Mouse (Mus musculus) midbrain, embryonic 13.5 days (tissue): ENCODE data around the gene Hgd. TPM values are rescaled to one million over a fixed set of nuclear protein-coding genes. Genes with fewer than 3 reads are reported as not detected.

Source experiments
- ATAC-seq: fragments of 200-750 bp; cut with Nextera tagmentation; 2 replicates; pipeline ENCODE4 v1.8.0; 2017; ENCODE audit warnings: mild to moderate bottlenecking, moderate TSS enrichment, moderate library complexity
- H3K27ac ChIP-seq: fragments of 300-500 bp; sonication (generic); 2 replicates; pipeline ENCODE4 v1.5.1; 2015; ENCODE audit warnings: inconsistent platforms, mild to moderate bottlenecking, moderate library complexity
- H3K27me3 ChIP-seq: fragments of 300-500 bp; sonication (generic); 2 replicates; pipeline ENCODE4 v1.6.1; 2015; ENCODE audit warnings: mild to moderate bottlenecking, inconsistent platforms
- H3K36me3 ChIP-seq: fragments of 300-500 bp; sonication (generic); 2 replicates; pipeline ENCODE4 v1.6.1; 2015; ENCODE audit warnings: mild to moderate bottlenecking, inconsistent platforms
- H3K4me1 ChIP-seq: fragments of 300-500 bp; sonication (generic); replicated peaks from 2 replicates; pipeline ENCODE4 v1.6.1; 2015; ENCODE audit warnings: inconsistent platforms
- H3K4me2 ChIP-seq: fragments of 300-500 bp; sonication (generic); replicated peaks from 2 replicates; pipeline ENCODE4 v1.6.1; 2015; ENCODE audit warnings: moderate library complexity, mild to moderate bottlenecking, inconsistent platforms
- H3K4me3 ChIP-seq: fragments of 300-500 bp; sonication (generic); replicated peaks from 2 replicates; pipeline ENCODE4 v1.5.1; 2015; ENCODE audit warnings: mild to moderate bottlenecking, inconsistent platforms
- H3K9ac ChIP-seq: fragments of 300-500 bp; sonication (generic); replicated peaks from 2 replicates; pipeline ENCODE4 v1.6.1; 2015; ENCODE audit warnings: mild to moderate bottlenecking, inconsistent platforms
- H3K9me3 ChIP-seq: fragments of 300-500 bp; sonication (generic); 2 replicates; pipeline ENCODE4 v1.6.1; 2016; ENCODE audit warnings: mild to moderate bottlenecking, inconsistent platforms
- WGBS: fragments of 180-500 bp; shearing (Covaris S2); methylation state at CpG from one replicate; pipeline ENCODE4 v1.1.7; 2015; 5-methylcytosine and 5-hydroxymethylcytosine counted together
- polyA plus RNA-seq: library from polyadenylated mRNA; unstranded; fragments of >200 nt; fragmentation: Nextera tagmentation; extraction: Ambion mirVana; gene quantifications from 2 replicates; pipeline ENCODE4 v1.2.1, GENCODE M21; 2015

Gene Hgd
- polyA plus RNA-seq, 1 experiment from 2014 or later: 0.17 TPM

DNA sequence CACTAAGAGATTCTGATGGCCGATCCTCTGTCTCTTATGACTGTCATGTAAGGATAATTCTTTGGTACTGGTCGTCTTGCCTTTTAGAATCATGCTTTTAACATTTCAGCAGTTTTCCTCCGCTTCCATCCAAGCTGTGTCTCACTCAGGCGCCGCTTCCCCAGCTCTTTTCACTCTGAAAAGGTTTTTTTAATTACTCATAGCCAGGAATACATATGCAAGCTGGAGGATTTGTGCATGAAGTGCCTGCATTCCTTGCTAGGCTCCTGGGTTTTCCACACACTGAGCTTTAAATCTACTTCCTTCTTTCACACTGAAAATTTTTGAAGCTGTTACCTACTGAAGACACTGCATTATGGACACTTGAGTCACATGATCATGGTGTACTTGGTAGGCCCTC is 17.0 kb upstream of the Hgd start:
- no peak overlapping the region for H3K9ac ChIP-seq
- ATAC-seq: no peak
- no peaks in the 10 kb centered on the region for H3K9me3 ChIP-seq
- no peak overlapping the region for H3K4me3 ChIP-seq
- WGBS: 59% methylated on average over 5 of the region's 5 CpGs
- H3K4me2 ChIP-seq: no peak overlapping the region
- no peaks in the 10 kb centered on the region for H3K27me3 ChIP-seq
- peaks cover 25% of the 10 kb centered on the region for H3K4me1 ChIP-seq
- H3K36me3 ChIP-seq: peaks cover 11% of the 10 kb centered on the region
- H3K27ac ChIP-seq: no peak overlapping the region

DNA sequence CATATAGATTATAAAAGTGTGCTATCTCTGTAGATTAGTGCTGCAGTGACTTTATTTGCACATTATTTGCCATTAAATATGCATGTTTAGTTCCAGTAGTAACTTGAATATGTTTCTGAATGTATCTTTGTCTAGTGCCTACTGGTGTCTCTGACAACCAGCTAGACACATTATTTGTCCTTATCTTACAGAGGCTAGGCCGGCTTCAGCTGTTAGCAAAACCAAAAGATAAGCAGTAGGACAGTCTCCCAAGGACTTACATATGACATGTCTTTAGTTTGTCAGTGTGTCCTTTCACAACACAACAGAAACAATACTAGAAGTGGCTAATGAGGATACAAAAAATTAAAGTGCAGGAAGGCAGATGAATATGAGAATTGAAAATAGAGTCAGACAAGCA is 14.8 kb upstream of the Hgd start:
- no peaks in the 10 kb centered on the region for H3K36me3 ChIP-seq
- H3K27ac ChIP-seq: no peak overlapping the region
- no peak overlapping the region for H3K4me2 ChIP-seq
- WGBS: 90% methylated on average over 1 of the region's 1 CpGs
- H3K27me3 ChIP-seq: no peaks in the 10 kb centered on the region
- no peaks in the 10 kb centered on the region for H3K9me3 ChIP-seq
- no peak overlapping the region for H3K4me3 ChIP-seq
- ATAC-seq: no peak
- no peak overlapping the region for H3K9ac ChIP-seq
- H3K4me1 ChIP-seq: peaks cover 25% of the 10 kb centered on the region

DNA sequence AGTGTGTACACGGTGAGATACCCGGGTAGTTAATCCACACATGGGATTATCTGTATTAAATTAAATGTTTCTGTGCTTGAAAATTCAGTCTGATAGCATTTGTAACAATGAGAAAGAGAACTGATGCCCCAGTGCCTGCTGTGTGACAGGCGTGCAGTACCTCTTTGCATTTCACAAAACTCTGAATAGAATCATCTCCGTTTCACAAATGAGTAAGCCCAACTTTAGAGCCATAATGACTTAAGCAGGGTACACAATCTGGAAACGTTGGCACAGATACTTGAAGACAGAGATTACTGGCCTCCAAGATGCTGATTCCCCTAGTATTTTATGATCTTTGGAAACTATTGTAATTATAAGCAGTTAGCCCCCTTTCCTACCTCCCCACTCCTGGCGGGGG is 13.8 kb upstream of the Hgd start:
- H3K4me2 ChIP-seq: no peak overlapping the region
- ATAC-seq: no peak
- H3K4me1 ChIP-seq: peaks cover 30% of the 10 kb centered on the region
- no peak overlapping the region for H3K4me3 ChIP-seq
- no peak overlapping the region for H3K9ac ChIP-seq
- H3K27ac ChIP-seq: no peak overlapping the region
- H3K36me3 ChIP-seq: no peaks in the 10 kb centered on the region
- no peaks in the 10 kb centered on the region for H3K9me3 ChIP-seq
- H3K27me3 ChIP-seq: no peaks in the 10 kb centered on the region
- WGBS: 55% methylated on average over 6 of the region's 6 CpGs

GRCm38 (mm10) chr16:37567113-37568050 is 12.6 kb upstream of the Hgd start:
- WGBS: 62% methylated on average over 12 of the region's 12 CpGs
- H3K27ac ChIP-seq: no peak overlapping the region; the same call in 1 of the 2 replicates
- H3K4me2 ChIP-seq: no peak overlapping the region
- no peaks in the 10 kb centered on the region for H3K27me3 ChIP-seq
- no peaks in the 10 kb centered on the region for H3K9me3 ChIP-seq
- H3K4me3 ChIP-seq: no peak overlapping the region
- peak; percentile 65; the same call in 1 of the 2 replicates for ATAC-seq
- H3K9ac ChIP-seq: no peak overlapping the region
- peaks cover 32% of the 10 kb centered on the region for H3K4me1 ChIP-seq
- H3K36me3 ChIP-seq: no peaks in the 10 kb centered on the region

- Histone ChIP-seq H3K4me3 (no peak overlapping the region), H3K9me3 (0 out of 2 replicates have a peak, but pooled peaks cover 9% of the 10 kb centered on the region), H3K4me1 (peaks cover 21% of the 10 kb centered on the region), H3K27me3 (no peaks in the 10 kb centered on the region), H3K4me2 (no peak overlapping the region), H3K9ac (0 out of 2 replicates have a peak overlapping the region, but pooled peaks have one; percentile 14), H3K36me3 (peaks cover 4% of the 10 kb centered on the region), H3K27ac (no peak overlapping the region; the same call in 1 of the 2 replicates)
- 62% methylated on average over 3 of the region's 3 CpGs for WGBS
- ATAC-seq: no peak
These were observed 8.4 kb upstream of the Hgd start for GRCm38 (mm10) chr16:37571554-37571953.

DNA sequence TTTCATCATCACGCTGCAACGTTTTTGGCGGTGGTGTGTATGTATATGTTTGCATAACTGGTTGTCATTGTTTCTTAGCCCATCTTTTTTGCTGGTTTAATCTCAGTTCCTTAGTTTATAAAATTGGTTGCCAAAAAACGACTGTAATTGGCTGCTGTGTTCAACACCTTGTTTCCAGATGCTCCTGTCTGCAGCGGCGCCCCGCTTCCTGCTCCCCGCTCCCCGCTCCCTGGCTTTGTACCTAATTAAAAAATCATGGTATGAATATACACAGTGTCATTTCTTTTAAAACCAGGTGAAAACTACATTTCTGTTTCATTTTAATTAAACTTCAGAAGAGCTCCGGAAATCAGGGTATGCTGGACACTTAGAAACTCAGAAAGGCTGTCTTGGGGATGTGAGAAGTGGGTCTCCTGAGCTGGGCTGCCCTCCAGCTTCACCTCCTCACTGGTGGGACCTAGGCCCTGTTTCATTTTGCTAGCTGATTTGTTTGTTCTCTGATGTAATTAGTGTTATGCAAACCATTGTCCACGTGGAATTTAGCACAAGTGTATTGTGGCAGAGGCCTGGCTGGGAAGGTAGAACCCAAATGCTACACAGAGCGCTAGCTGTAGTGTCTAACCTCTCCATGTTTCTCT is 7.7 kb upstream of the Hgd start:
- H3K9ac ChIP-seq: no peak overlapping the region
- H3K36me3 ChIP-seq: peaks cover 4% of the 10 kb centered on the region
- H3K4me2 ChIP-seq: no peak overlapping the region
- no peak overlapping the region for H3K4me3 ChIP-seq
- no peaks in the 10 kb centered on the region for H3K27me3 ChIP-seq
- H3K9me3 ChIP-seq: 0 out of 2 replicates have a peak, but pooled peaks cover 9% of the 10 kb centered on the region
- H3K4me1 ChIP-seq: peaks cover 15% of the 10 kb centered on the region
- WGBS: 93% methylated on average over 12 of the region's 12 CpGs
- H3K27ac ChIP-seq: no peak overlapping the region
- no peak for ATAC-seq

DNA sequence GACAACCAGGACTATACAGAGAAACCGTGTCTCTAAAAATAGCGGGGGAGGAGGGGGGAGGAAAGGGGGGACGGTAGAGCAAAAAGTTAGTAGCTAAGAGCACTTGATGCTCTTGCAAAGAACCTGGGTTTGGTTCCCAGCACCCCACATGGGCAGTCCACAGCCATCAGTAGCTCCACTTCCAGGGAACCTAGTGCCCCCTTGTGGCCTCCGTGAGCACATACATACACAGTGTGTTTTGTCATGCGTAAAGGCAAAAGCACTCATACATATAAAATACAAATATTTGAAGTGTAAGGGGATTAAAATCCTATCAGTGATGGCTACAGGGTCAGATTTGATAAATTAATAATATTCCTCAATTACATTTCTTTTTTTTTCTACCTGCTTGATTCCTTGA is 6.9 kb upstream of the Hgd start:
- WGBS: 94% methylated on average over 5 of the region's 5 CpGs
- Histone ChIP-seq H3K27ac (no peak overlapping the region), H3K9ac (no peak overlapping the region), H3K4me2 (no peak overlapping the region), H3K27me3 (no peaks in the 10 kb centered on the region), H3K36me3 (peaks cover 4% of the 10 kb centered on the region), H3K4me1 (peaks cover 7% of the 10 kb centered on the region; the same call in 1 of the 2 replicates), H3K4me3 (no peak overlapping the region), H3K9me3 (0 out of 2 replicates have a peak, but pooled peaks cover 9% of the 10 kb centered on the region)
- ATAC-seq: no peak

GRCm38 (mm10) chr16:37575325-37575724 is 4.6 kb upstream of the Hgd start:
- H3K4me1 ChIP-seq: peaks cover 7% of the 10 kb centered on the region; the same call in 1 of the 2 replicates
- H3K27me3 ChIP-seq: no peaks in the 10 kb centered on the region
- no peak overlapping the region for H3K4me3 ChIP-seq
- ATAC-seq: no peak
- WGBS: 64% methylated on average over 3 of the region's 3 CpGs
- H3K9ac ChIP-seq: no peak overlapping the region
- peaks cover 4% of the 10 kb centered on the region for H3K36me3 ChIP-seq
- no peak overlapping the region for H3K27ac ChIP-seq
- H3K9me3 ChIP-seq: 0 out of 2 replicates have a peak, but pooled peaks cover 9% of the 10 kb centered on the region
- no peak overlapping the region for H3K4me2 ChIP-seq

DNA sequence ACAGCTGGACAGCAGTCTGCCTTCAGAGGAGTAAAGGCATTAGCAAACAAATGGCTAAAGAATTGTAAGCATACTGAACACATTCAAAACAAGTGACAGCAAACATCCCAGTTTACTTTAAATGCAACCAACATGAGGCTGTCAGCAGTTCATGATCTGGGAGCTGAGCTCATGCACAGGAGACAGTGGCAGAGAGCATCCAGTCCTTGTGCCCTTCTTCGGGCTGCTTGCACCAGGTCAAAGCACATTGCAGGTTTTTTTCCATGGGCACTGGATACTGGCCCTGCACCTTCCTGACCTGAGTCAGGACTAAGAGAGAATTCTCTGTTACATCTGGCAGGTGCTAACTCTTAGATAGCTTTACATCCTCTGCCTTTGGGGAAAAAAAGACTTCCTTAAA is 362 bp upstream of the Hgd start:
- no peak overlapping the region for H3K27ac ChIP-seq
- no peaks in the 10 kb centered on the region for H3K27me3 ChIP-seq
- 0 out of 2 replicates have a peak, but pooled peaks cover 2% of the 10 kb centered on the region for H3K9me3 ChIP-seq
- no peak overlapping the region for H3K4me2 ChIP-seq
- no peak overlapping the region for H3K4me3 ChIP-seq
- 73% methylated on average over 1 of the region's 1 CpGs for WGBS
- H3K9ac ChIP-seq: no peak overlapping the region
- H3K36me3 ChIP-seq: no peaks in the 10 kb centered on the region
- H3K4me1 ChIP-seq: peaks cover 35% of the 10 kb centered on the region
- no peak for ATAC-seq

DNA sequence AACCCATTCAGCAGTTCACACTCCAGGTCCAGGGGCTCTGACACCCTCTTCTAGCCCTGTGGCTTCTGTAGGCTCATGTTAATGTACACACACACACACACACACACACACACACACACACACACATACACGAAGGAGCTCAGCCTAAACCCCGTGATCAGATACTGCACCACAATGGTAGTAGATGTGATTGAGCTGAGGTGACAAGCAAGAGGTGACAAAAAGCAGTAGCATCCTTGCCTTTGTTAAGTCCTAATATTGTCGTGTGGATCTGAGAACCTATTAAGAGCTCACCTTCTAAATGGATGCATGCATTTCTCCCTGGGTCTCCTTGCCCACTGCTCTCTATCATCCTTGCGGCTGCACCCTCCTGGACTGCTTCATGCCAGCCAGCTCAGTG is 698 bp downstream of the Hgd start:
- Histone ChIP-seq H3K27me3 (no peaks in the 10 kb centered on the region), H3K9ac (no peak overlapping the region), H3K4me2 (no peak overlapping the region), H3K9me3 (no peaks in the 10 kb centered on the region), H3K36me3 (no peaks in the 10 kb centered on the region), H3K4me1 (peaks cover 44% of the 10 kb centered on the region), H3K27ac (0 out of 2 replicates have a peak overlapping the region, but pooled peaks have one; percentile 71), H3K4me3 (no peak overlapping the region)
- WGBS: 89% methylated on average over 4 of the region's 4 CpGs
- ATAC-seq: no peak

DNA sequence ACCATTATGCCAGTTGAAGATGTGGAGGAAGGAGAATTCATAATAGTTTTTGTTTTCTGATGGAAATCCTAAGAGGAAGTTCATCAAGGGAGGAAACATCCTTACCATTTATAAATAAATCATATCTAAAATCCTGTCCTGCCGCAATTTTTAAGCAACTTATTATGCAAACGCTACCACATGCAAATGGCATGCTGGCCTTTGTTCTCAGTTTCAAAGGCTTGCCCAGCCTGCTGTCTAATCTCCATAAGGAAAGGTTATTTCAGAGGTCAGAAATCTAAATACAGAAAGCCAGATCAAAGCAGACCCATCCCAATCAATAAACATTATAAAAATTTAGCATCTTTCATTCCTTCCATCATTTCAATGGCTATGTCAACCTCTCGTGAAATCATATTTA is 1.9 kb downstream of the Hgd start:
- 30% methylated on average over 3 of the region's 3 CpGs for WGBS
- Histone ChIP-seq H3K27ac (peak overlapping the region; percentile 71), H3K27me3 (no peaks in the 10 kb centered on the region), H3K9ac (no peak overlapping the region), H3K4me1 (peaks cover 47% of the 10 kb centered on the region), H3K4me2 (no peak overlapping the region), H3K9me3 (no peaks in the 10 kb centered on the region), H3K36me3 (no peaks in the 10 kb centered on the region), H3K4me3 (no peak overlapping the region)
- no peak for ATAC-seq

GRCm38 (mm10) chr16:37583306-37583705 is 3.4 kb downstream of the Hgd start:
- H3K9ac ChIP-seq: no peak overlapping the region
- 75% methylated on average over 3 of the region's 3 CpGs for WGBS
- peaks cover 47% of the 10 kb centered on the region for H3K4me1 ChIP-seq
- H3K36me3 ChIP-seq: no peaks in the 10 kb centered on the region
- H3K4me2 ChIP-seq: no peak overlapping the region
- H3K4me3 ChIP-seq: no peak overlapping the region
- no peaks in the 10 kb centered on the region for H3K9me3 ChIP-seq
- no peak for ATAC-seq
- no peaks in the 10 kb centered on the region for H3K27me3 ChIP-seq
- H3K27ac ChIP-seq: peak overlapping the region; percentile 94
